Mouse (Mus musculus): Measurements from ENCODE around the gene Hps1. TPM values are rescaled to one million over a fixed set of nuclear protein-coding genes. Genes with fewer than 3 reads are reported as not detected.
A peak's percentile ranks its signal among the peaks of the same experiment; 100 is the strongest.

Hps1 gene
- total RNA-seq, 2 experiments from 2014 or later: 12.3 to 14.2 TPM

GRCm38 (mm10) chr19:42737753-42738152 lies 42.0 kb downstream of the Hps1 start:
- no peak for DNase-seq (ENCODE audit: extremely low spot score in 1 of 2, low spot score in 2 of 2)
- intact Hi-C loops (cut with DNase I): no loop called here
- Histone ChIP-seq H3K4me3 (no peak overlapping the region), H3K27ac (no peak overlapping the region)
- TF ChIP-seq CTCF (IDR thresholded peaks at IDR 0.05): no peak

GRCm38 (mm10) chr19:42734982-42735381 lies 44.8 kb downstream of the Hps1 start:
- intact Hi-C loops (cut with DNase I): no loop called here
- no peak overlapping the region for H3K27ac ChIP-seq
- no peak overlapping the region for H3K4me3 ChIP-seq
- TF ChIP-seq CTCF (IDR thresholded peaks at IDR 0.05): no peak
- DNase-seq (ENCODE audit: extremely low spot score in 1 of 2, low spot score in 2 of 2): no peak

GRCm38 (mm10) chr19:42727424-42727823 lies 52.4 kb downstream of the Hps1 start:
- no peak for TF ChIP-seq CTCF (IDR thresholded peaks at IDR 0.05)
- DNase-seq (ENCODE audit: extremely low spot score in 1 of 2, low spot score in 2 of 2): no peak
- H3K4me3 ChIP-seq: no peak overlapping the region
- intact Hi-C loops (cut with DNase I): no loop called here
- no peak overlapping the region for H3K27ac ChIP-seq

DNA sequence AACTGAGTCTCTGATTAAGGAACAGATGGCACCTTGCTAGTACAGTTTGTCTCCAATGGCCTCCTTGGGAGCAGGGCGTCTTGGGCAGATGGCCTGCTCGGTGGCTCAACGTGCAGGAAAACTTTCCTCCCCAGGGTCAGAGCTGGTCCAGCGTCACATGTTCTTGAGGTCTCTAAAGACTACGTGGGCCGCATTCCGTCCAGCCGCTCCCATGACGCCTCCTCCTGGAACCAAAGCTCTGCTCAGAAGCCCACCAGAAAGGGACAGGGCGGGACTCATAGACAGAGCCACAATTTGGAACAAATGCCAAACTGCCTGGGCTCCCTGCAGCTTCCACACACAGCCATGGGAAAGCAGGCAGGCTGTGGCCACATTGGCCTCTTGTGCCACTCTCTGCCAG lies 53.0 kb downstream of the Hps1 start:
- no peak overlapping the region for H3K4me3 ChIP-seq
- H3K27ac ChIP-seq: no peak overlapping the region
- no peak for TF ChIP-seq CTCF (IDR thresholded peaks at IDR 0.05)
- intact Hi-C loops (cut with DNase I): no loop called here
- no peak for DNase-seq (ENCODE audit: extremely low spot score in 1 of 2, low spot score in 2 of 2)

- Histone ChIP-seq H3K27ac (no peak overlapping the region), H3K4me3 (no peak overlapping the region)
- DNase-seq (ENCODE audit: extremely low spot score in 1 of 2, low spot score in 2 of 2): no peak
- intact Hi-C loops (cut with DNase I): no loop called here
- TF ChIP-seq CTCF (IDR thresholded peaks at IDR 0.05): no peak
These were observed 53.8 kb downstream of the Hps1 start for GRCm38 (mm10) chr19:42725973-42726350.

DNA sequence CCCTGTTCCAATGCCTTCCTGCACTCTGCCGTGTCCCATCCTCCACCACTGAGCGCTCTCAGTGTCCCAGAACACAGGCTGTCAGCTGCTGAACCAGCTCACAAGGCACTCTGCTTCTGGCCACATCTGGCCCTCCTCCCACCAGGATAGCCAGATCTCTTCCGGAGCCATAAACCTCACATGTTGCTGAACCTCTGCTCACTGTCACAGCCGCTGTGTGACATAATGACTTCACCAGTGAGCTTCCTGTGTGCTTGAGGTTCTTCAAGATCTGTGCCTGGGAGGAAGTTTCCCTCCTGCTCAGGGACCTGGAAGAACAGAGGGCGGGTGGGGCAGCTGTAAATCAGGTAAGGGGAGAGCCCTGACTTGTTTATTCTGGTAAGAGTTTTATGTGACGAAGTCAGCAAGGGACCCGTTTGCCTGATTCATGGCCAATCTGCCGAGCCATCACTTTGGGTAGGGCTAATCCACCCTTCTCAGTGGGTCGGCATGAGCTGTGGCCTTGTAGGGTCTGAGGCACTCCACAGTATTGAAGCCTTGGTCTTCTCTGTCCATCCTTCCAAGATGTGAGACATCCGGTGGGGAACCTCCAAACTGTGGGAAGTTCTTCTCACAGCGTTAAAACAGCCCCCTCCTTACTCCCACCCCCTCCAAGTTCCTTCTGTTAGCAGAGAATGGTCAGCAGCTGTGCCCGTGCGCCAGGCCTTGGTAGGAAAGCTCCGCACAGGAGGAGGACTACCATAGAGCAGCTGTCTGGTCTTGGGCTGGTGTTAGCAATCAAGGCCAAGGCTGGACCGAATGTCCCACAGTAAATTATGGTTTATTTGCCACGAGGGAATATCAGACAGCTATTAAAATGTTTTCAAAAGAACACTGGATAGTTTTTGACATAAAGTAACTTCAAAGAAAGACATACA lies 54.5 kb downstream of the Hps1 start:
- TF ChIP-seq CTCF (IDR thresholded peaks at IDR 0.05): no peak

GRCm38 (mm10) chr19:42723302-42723701 lies 56.5 kb downstream of the Hps1 start:
- no peak overlapping the region for H3K27ac ChIP-seq
- TF ChIP-seq CTCF (IDR thresholded peaks at IDR 0.05): no peak; the same call in 1 of the 2 replicates
- no peak for DNase-seq (ENCODE audit: extremely low spot score in 1 of 2, low spot score in 2 of 2)
- no peak overlapping the region for H3K4me3 ChIP-seq
- intact Hi-C loops (cut with DNase I): no loop called here

More for the DNA sequence above, 54.5 kb downstream of the Hps1 start:
- Histone ChIP-seq H3K4me3 (no peak overlapping the region), H3K27ac (no peak overlapping the region)
- no peak for DNase-seq (ENCODE audit: extremely low spot score in 1 of 2, low spot score in 2 of 2)
- intact Hi-C loops (cut with DNase I): no loop called here

DNA sequence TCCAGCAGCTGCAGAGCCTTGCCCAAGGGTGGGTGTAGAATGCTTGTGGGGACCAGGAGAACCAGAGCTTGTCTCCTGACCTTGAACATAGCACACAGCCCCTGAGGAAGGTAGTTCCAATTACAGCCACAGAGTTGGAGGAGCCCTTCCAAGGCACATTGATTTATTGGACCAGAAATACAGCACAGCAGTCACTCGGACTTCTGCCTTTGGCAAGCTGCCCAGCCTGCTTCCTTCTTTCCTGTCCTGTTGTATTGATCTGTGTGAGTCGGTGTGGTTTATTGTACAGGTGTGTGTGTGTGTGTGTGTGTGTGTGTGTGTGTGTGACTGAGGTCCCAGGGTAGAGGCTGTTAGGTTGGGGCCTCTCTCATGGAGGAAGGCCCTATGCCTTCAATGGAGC lies 57.3 kb downstream of the Hps1 start:
- DNase-seq (ENCODE audit: extremely low spot score in 1 of 2, low spot score in 2 of 2): no peak
- Histone ChIP-seq H3K27ac (no peak overlapping the region), H3K4me3 (no peak overlapping the region)
- TF ChIP-seq CTCF (IDR thresholded peaks at IDR 0.05): no peak
- intact Hi-C loops (cut with DNase I): no loop called here

GRCm38 (mm10) chr19:42718101-42718500 lies 61.7 kb downstream of the Hps1 start:
- TF ChIP-seq CTCF (IDR thresholded peaks at IDR 0.05): no peak
- no peak for DNase-seq (ENCODE audit: extremely low spot score in 1 of 2, low spot score in 2 of 2)
- intact Hi-C loops (cut with DNase I): no loop called here
- no peak overlapping the region for H3K4me3 ChIP-seq
- no peak overlapping the region for H3K27ac ChIP-seq

DNA sequence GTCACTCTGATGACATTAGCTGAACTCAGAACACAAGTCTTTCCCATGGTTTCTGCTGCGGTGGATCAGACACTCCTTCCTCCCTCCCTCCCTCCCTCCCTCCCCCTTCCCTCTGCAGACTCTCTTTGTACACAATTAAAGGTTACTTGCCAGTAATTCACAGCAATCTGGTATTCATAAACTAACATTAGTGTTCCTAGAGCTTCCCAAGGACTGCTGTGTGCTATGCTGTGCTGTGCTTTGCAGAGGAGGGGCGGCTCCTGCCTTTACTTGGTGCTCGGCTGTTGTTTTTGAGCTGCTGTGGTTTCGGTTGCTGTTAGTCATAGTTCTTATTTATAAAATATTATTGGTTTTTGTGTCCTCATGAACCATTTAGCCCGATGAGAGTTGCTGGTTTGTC lies 62.1 kb downstream of the Hps1 start:
- DNase-seq (ENCODE audit: extremely low spot score in 1 of 2, low spot score in 2 of 2): no peak
- intact Hi-C loops (cut with DNase I): no loop called here
- TF ChIP-seq CTCF (IDR thresholded peaks at IDR 0.05): no peak

GRCm38 (mm10) chr19:42716507-42716906 lies 63.3 kb downstream of the Hps1 start:
- H3K4me3 ChIP-seq: no peak overlapping the region
- intact Hi-C loops (cut with DNase I): no loop called here
- TF ChIP-seq CTCF (IDR thresholded peaks at IDR 0.05): no peak
- peak in 1 of 2 experiments; percentile 34 for DNase-seq (ENCODE audit: extremely low spot score in 1 of 2, low spot score in 2 of 2)
- H3K27ac ChIP-seq: peak overlapping the region; percentile 40; the same call in 1 of the 2 replicates

More for the DNA sequence above, 62.1 kb downstream of the Hps1 start:
- no peak overlapping the region for H3K27ac ChIP-seq
- H3K4me3 ChIP-seq: no peak overlapping the region

- TF ChIP-seq CTCF (IDR thresholded peaks at IDR 0.05): no peak
- Histone ChIP-seq H3K4me3 (no peak overlapping the region), H3K27ac (no peak overlapping the region)
- DNase-seq (ENCODE audit: extremely low spot score in 1 of 2, low spot score in 2 of 2): no peak
- intact Hi-C loops (cut with DNase I): no loop called here
These were observed 66.0 kb downstream of the Hps1 start for GRCm38 (mm10) chr19:42713770-42714169.

Other genes starting within 250 kb of the Hps1 start
- gene Loxl4, start 167.2 kb downstream of the Hps1 start, total RNA-seq (2021): under 1 TPM; 0.20 to 0.35 TPM
- 1 to 10 TPM; 2.9 to 3.1 TPM for gene Pyroxd2, start 27.2 kb downstream of the Hps1 start, total RNA-seq (2021)

Data from left cerebral cortex, adult 2 months (tissue).